Mouse (Mus musculus) macrophage (primary cell): ENCODE results near the gene D17H6S53E. TPM values are rescaled to one million over a fixed set of nuclear protein-coding genes. Genes with fewer than 3 reads are reported as not detected.
"Not testable (repeated sequence)": the region's sequence is repeated elsewhere in the genome, so short reads cannot be mapped to it uniquely, and the experiment has no call there.

Experiments used
- H3K27ac ChIP-seq: fragments of 350-480 bp; formaldehyde crosslinking; 2 replicates; pipeline ENCODE4 v1.9.0; 2021
- H3K36me3 ChIP-seq: fragments of 350-480 bp; formaldehyde crosslinking; 2 replicates; pipeline ENCODE4 v1.9.0; 2021; ENCODE audit errors: inconsistent target
- H3K4me3 ChIP-seq: fragments of 350-480 bp; formaldehyde crosslinking; 2 replicates; pipeline ENCODE4 v1.9.0; 2021; ENCODE audit errors: inconsistent target
- H3K79me2 ChIP-seq: fragments of 350-480 bp; formaldehyde crosslinking; 2 replicates; pipeline ENCODE4 v1.9.0; 2021; ENCODE audit errors: inconsistent target
- WGBS: methylation state at CpG from one replicate; pipeline ENCODE4 v1.1.7; 2026; ENCODE audit warnings: inconsistent platforms; ENCODE audit not compliant: missing documents; 5-methylcytosine and 5-hydroxymethylcytosine counted together
- polyA plus RNA-seq: library from polyadenylated mRNA; stranded (reverse); fragments of 250-400 nt; gene quantifications from 3 replicates; pipeline ENCODE4 v1.2.4, GENCODE M21; 2018; ENCODE audit warnings: inconsistent platforms

Gene D17H6S53E
- polyA plus RNA-seq, 1 experiment from 2014 or later, result 11.5 TPM

- WGBS, result 90% methylated on average over 6 of the region's 6 CpGs
- no peak within 1 kb of the TSS for H3K27ac ChIP-seq
- no peaks in the 10 kb centered on the region for H3K79me2 ChIP-seq
- no peak within 1 kb of the TSS for H3K4me3 ChIP-seq
- H3K36me3 ChIP-seq, result peaks cover 3% of the 10 kb centered on the region; the same call in 1 of the 2 replicates
Observed at GRCm38 (mm10) chr17:35108097-35108496, 18.1 kb upstream of the D17H6S53E start, which contains the start of gene Ly6g5c. TSS of gene Ly6g5c (plus strand) at chr17:35108279.

DNA sequence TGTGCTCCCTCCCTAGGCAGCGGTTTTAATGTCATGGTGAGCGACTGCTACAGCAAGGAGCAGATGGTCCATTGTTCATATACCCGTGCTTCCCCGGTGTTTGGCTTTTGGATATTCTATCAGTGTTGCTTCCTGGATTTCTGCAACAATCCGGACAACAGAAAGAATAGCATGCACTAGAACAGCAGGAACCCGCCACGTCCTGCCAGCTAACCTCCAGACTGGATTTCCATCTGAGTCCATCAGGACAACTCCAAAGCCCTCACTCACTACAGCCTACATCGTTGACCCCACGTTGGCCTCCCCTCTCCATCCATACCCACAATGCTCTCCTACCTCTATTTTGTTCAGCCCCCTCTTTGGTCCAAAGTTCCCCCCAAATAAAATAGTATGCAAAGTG, 14.4 kb upstream of the D17H6S53E start:
- WGBS, result 80% methylated on average over 9 of the region's 9 CpGs
- no peak overlapping the region for H3K27ac ChIP-seq
- H3K79me2 ChIP-seq, result no peaks in the 10 kb centered on the region
- H3K4me3 ChIP-seq, result no peak overlapping the region
- peaks cover 20% of the 10 kb centered on the region; the same call in 1 of the 2 replicates for H3K36me3 ChIP-seq

GRCm38 (mm10) chr17:35115046-35116019, 10.8 kb upstream of the D17H6S53E start, which contains the start of gene Ly6g5b:
TSS of gene Ly6g5b (minus strand) at chr17:35115428.
- 78% methylated on average over 4 of the region's 8 CpGs for WGBS
- no peak within 1 kb of the TSS for H3K4me3 ChIP-seq
- H3K79me2 ChIP-seq, result peaks cover 16% of the 10 kb centered on the region
- H3K36me3 ChIP-seq, result peaks cover 36% of the 10 kb centered on the region
- H3K27ac ChIP-seq, result no peak within 1 kb of the TSS

DNA sequence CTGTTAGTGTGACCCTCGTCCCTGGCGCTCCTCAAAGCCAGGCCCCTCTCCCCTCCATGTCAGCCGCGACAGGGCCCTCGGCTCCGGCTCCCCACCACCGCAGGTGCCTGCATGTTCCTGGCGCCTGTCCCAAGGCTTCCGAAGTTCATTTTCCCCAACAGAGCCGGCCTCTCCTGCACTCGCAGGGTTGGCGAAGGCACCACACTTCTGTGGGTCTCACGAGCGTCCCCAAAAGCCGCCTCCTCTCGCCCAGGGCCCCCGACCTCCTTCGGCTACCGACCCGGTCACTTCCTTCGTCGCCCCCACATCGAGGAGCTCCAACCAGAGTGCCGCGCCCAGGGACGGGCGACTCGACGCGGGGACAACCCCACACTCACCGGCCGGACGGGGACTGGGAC, 5.4 kb upstream of the D17H6S53E start:
- peak overlapping the region; percentile 35 for H3K27ac ChIP-seq
- 1% methylated on average over 32 of the region's 33 CpGs for WGBS
- peaks cover 36% of the 10 kb centered on the region for H3K36me3 ChIP-seq
- H3K4me3 ChIP-seq, result peak overlapping the region; percentile 89
- H3K79me2 ChIP-seq, result peaks cover 54% of the 10 kb centered on the region

GRCm38 (mm10) chr17:35121143-35121799, 4.9 kb upstream of the D17H6S53E start, which contains the start of gene Gpank1:
TSS of gene Gpank1 (plus strand) at chr17:35121455.
- Histone ChIP-seq H3K36me3 (peaks cover 31% of the 10 kb centered on the region), H3K27ac (peak within 1 kb of the TSS; percentile 60), H3K4me3 (peak within 1 kb of the TSS; percentile 89), H3K79me2 (peaks cover 54% of the 10 kb centered on the region)
- under 1% methylated on average over 50 of the region's 50 CpGs for WGBS

DNA sequence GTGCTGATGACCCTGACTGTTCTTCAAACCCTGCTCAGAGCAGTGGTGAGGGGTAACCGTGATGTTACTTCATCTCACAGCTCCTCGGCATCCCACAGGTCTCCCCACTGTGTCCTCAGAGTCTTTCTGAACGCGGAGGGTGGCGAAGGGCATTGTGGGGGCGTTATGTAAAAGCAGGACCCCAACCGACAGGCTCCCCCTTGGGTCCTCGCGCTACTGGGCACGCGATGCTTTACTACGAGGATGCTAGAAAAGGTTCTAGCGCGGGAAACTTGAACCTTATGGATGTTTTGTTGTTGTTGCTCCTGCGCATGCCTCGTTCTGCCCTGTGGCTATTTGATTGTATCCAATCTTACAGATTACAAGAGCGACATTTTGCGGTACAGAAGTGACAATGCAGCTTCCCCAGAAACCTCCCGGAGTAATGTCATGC, 4.3 kb upstream of the D17H6S53E start, which contains the start of gene Csnk2b:
Gene Csnk2b (minus strand): TSS at position 183 of the 433 bp plus-strand sequence.
- under 1% methylated on average over 19 of the region's 19 CpGs for WGBS
- Histone ChIP-seq H3K36me3 (peaks cover 28% of the 10 kb centered on the region), H3K27ac (peak within 1 kb of the TSS; percentile 60), H3K4me3 (peak within 1 kb of the TSS; percentile 89), H3K79me2 (peaks cover 55% of the 10 kb centered on the region)

DNA sequence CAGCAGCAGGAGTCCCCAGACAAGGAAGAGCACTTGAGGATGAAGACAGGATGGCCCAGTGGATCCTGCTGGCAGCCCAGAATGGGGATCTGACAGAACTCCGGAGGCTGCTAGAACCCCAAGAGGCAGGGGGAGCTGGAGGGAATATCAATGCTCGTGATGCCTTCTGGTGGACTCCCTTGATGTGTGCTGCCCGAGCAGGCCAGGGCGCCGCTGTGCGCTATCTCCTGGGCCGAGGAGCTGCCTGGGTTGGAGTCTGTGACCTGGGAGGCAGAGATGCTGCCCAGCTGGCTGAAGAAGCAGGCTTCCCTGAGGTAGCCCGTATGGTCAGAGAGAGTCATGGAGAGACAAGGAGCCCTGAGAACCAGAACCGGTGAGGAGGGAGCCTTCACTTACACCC, 2.9 kb upstream of the D17H6S53E start:
- not testable (repeated sequence) for H3K27ac ChIP-seq, H3K4me3 ChIP-seq
- Histone ChIP-seq H3K79me2 (peaks cover 69% of the 10 kb centered on the region), H3K36me3 (peaks cover 25% of the 10 kb centered on the region)
- WGBS, result 93% methylated on average over 9 of the region's 9 CpGs

GRCm38 (mm10) chr17:35124261-35124896, 1.8 kb upstream of the D17H6S53E start:
- WGBS, result 94% methylated on average over 12 of the region's 12 CpGs
- not testable (repeated sequence) for H3K27ac ChIP-seq, H3K4me3 ChIP-seq
- H3K36me3 ChIP-seq, result peaks cover 21% of the 10 kb centered on the region
- peaks cover 74% of the 10 kb centered on the region for H3K79me2 ChIP-seq

DNA sequence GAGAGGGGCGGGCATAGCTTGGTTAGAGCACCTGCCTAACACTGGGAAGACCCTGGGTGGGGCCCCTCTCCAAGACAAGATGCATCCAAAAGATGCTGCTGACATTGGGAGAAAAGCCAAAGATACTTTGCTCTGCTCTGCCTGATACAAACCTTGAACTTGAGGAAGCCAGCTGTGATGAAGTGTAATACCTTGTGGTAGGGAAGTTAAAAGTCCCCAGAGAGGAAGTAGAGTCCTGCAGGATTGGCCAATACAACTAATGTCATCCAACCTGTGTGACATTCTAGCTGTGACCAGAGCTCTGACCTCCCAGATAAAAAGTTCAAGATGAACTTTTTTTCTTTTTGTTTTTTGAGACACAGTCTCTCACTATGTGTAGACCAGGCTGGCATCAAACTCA, 1.1 kb upstream of the D17H6S53E start:
- WGBS, result 100% methylated on average over 1 of the region's 1 CpGs
- H3K79me2 ChIP-seq, result peaks cover 74% of the 10 kb centered on the region
- H3K36me3 ChIP-seq, result peaks cover 25% of the 10 kb centered on the region
- no peak overlapping the region; the same call in 1 of the 2 replicates for H3K27ac ChIP-seq
- H3K4me3 ChIP-seq, result no peak overlapping the region

- H3K79me2 ChIP-seq, result peaks cover 70% of the 10 kb centered on the region
- H3K36me3 ChIP-seq, result peaks cover 28% of the 10 kb centered on the region
- WGBS, result 51% methylated on average over 6 of the region's 6 CpGs
- peak overlapping the region; percentile 75 for H3K4me3 ChIP-seq
- H3K27ac ChIP-seq, result peak overlapping the region; percentile 85
Observed at GRCm38 (mm10) chr17:35125578-35125977, 595 bp upstream of the D17H6S53E start.

DNA sequence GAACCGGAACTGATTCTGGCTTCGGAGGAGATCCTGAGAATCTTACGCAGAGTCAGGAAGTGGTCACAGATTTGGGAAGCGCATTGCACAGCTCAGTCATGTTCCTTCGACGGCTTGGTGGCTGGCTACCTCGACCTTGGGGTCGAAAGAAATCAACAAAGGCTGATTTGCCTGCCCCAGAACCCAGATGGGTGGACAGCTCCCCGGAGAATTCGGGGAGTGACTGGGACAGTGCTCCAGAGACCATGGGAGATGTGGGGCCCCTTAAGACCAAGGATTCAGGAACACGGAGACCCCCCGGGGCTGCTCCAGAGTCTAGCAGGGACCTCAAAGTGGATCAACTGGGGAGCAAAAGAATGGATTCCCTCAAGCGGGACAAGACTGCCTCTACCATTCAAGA, 844 bp downstream of the D17H6S53E start:
- H3K27ac ChIP-seq, result peak overlapping the region; percentile 85
- 35% methylated on average over 13 of the region's 13 CpGs for WGBS
- H3K4me3 ChIP-seq, result peak overlapping the region; percentile 75
- peaks cover 28% of the 10 kb centered on the region for H3K36me3 ChIP-seq
- H3K79me2 ChIP-seq, result peaks cover 60% of the 10 kb centered on the region

- peaks cover 21% of the 10 kb centered on the region; the same call in 1 of the 2 replicates for H3K36me3 ChIP-seq
- peaks cover 40% of the 10 kb centered on the region for H3K79me2 ChIP-seq
- no peak overlapping the region for H3K4me3 ChIP-seq
- H3K27ac ChIP-seq, result no peak overlapping the region
- 90% methylated on average over 11 of the region's 11 CpGs for WGBS
Observed at GRCm38 (mm10) chr17:35128996-35129395, 2.8 kb downstream of the D17H6S53E start.

GRCm38 (mm10) chr17:35131038-35131437, 4.9 kb downstream of the D17H6S53E start:
- peaks cover 41% of the 10 kb centered on the region for H3K79me2 ChIP-seq
- 87% methylated on average over 8 of the region's 8 CpGs for WGBS
- H3K4me3 ChIP-seq, result no peak overlapping the region
- peaks cover 16% of the 10 kb centered on the region; the same call in 1 of the 2 replicates for H3K36me3 ChIP-seq
- H3K27ac ChIP-seq, result no peak overlapping the region
